Mouse (Mus musculus): ENCODE results near the gene Vamp1.
A peak's percentile ranks its signal among the peaks of the same experiment; 100 is the strongest.

The Vamp1 gene

GRCm38 (mm10) chr6:125213129-125213528 is 2.2 kb upstream of the Vamp1 start:
- no peak for DNase-seq (ENCODE audit: low spot score)

DNA sequence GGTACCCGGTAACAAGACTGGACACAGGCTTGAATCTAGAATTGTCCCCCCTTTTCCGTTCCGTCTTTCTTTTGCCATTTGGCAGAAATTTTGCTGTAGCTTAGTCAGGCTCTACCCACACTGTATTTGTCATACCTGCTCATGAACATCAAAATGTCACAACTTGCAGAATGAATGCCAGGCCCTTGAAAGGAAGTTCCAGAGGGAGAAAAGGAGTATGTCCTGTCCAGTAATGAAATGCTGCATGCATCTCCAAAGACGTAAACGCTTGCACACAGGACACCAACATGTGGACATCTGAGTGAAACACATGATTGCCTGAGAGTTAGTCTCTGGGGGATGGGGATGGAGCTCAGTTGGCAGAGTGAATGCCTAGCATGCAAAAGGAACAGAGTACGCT is 1.6 kb upstream of the Vamp1 start:
- DNase-seq (ENCODE audit: low spot score) = no peak

DNA sequence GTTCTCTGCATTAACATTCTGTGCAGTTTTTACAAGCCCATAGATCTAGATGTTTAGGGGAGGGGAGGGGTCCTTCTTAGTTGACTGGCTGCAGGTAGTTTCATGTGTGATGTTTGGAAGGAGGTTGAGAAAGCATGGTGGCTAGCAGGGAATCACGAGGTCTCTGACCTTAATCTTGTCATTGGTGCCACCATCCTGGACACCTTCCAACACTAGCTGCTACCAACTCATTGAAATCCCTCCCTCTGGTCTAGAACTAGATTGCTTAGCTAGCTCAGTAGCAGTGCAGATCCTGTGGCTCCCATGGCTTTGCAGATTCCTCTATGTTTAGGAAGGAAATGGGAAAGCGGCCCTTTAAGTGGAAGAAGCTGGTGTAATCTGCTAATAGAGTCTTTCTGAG is 1.5 kb downstream of the Vamp1 start:
- no peak for DNase-seq (ENCODE audit: low spot score)

DNA sequence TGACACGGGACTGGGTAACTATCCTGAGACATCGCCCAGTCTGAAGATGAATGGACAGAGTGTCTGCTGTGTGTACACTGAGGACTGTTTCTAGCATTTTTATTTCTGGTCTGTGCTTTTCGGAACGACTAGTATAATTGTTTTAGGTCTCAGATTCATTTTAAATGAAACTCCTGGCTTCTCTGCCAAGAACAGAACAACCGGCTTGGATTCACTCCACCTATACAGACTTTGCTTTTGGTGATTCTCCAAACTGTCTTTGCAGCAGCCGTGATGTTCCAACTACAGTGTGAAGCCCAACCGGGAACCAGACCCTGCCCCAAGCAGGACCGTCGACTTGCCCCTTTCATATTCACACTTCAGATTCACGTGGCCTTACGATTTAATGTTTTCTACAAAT is 2.5 kb downstream of the Vamp1 start:
- DNase-seq (ENCODE audit: low spot score) = no peak

- DNase-seq (ENCODE audit: low spot score) = peak; percentile 79
These were observed 3.6 kb downstream of the Vamp1 start for GRCm38 (mm10) chr6:125218963-125219362.

DNA sequence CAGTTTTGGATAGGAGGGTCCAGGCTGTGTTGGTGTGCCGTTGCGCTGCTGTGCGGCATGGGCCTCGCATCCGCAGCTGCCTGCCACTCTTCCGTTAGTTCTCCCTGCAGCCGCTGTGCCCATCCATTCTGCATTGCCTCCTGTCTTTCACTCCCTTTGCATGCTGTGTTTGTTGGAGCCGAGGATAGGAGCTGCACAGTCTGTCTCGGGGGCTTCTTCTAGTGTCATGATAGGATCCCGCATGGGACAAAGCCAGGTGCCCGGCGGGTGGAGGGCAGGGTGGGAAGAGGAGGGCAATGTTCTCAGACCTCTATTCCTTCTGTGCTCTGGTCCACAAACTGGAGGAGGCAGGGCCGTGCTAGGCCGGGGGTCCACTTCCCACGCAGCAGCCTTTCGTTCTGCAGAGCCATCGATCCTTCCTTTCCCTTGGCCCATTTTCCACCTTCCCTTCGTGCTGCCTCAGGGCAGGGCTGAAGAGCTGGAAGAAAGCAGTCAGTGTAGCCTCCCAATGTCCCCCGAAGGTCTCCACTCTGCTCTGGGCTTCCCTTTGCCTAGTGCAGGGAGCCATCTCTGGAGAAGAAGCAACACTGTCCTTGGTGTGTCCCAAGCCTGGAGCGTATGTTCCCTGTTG is 5.9 kb downstream of the Vamp1 start:
- no peak for DNase-seq (ENCODE audit: low spot score)

GRCm38 (mm10) chr6:125222146-125222545 is 6.8 kb downstream of the Vamp1 start:
- no peak for DNase-seq (ENCODE audit: low spot score)

DNA sequence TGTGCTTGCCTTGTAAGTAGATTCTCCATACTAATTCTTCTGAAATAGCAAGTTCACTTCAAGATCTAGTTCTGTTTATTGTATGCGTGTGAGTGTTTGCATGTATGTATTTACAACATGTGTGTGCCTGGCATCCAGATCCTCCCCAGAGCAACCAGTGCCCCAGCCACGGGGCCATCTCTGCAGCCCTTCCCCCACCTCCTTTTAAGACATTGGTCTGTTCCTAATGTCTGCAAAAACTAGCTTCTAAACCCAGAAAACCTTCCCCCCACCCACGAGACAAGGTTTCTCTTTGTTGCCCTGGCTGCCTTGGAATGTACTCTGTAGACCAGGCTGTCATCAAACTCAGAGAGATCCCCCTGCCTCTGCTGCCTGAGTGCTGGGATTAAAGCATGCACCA is 7.2 kb downstream of the Vamp1 start:
- DNase-seq (ENCODE audit: low spot score) = no peak

DNA sequence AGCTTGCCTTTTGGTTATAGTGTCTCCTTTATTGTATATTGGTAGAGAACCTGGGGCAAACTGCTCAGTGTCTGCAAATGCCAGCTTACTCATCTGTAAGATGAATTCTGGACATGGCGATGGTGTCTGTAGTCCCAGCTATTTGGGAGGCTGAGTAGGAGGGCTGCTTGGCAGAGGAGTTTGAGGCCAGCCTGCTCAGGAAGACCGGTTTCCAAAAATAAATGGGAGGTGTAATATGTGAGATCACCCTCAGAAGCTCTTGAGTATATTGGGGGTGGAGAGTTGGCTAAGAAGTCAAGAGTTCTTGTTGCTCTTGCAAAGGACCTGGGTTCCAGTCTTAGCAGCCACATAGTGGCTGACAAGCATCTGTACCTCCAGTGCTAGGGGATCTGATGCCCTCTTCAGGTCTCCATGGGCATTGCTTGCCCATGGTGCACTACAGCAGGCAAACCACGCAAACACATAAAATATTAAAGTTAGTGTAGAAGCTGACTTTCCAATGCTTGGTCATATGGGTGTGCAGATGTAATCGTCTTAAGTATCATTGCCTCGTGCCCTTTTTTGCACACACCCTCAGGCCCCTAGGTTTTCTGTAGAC is 10.3 kb downstream of the Vamp1 start:
- DNase-seq (ENCODE audit: low spot score) = no peak

- no peak for DNase-seq (ENCODE audit: low spot score)
These were observed 15.2 kb downstream of the Vamp1 start for GRCm38 (mm10) chr6:125230571-125230970.

GRCm38 (mm10) chr6:125231117-125232044 is 16.0 kb downstream of the Vamp1 start, which contains the start of gene Tapbpl:
Gene Tapbpl (minus strand): TSS chr6:125231860.
- no peak for DNase-seq (ENCODE audit: low spot score)

- no peak for DNase-seq (ENCODE audit: low spot score)
These were observed 16.7 kb downstream of the Vamp1 start for GRCm38 (mm10) chr6:125232045-125232437.

DNA sequence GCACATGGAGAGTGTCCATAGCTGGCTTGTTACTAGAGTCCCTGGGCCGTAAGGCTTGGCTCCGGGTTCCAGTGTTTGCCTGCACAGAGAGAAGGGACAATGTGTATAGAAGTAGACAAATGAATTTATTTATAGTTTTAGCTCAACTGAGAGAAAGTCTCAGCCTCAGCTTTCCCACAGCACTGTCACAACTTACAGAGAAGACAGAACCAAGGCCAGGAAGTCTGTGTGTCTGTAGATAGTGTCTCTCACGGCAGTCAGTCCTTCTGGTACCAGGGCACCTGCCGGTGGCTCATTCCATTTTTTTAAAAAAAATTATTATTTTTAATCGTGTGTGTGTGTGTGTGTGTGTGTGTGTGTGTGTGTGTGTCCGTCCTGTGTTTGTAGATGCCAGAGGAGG is 17.2 kb downstream of the Vamp1 start:
- DNase-seq (ENCODE audit: low spot score) = no peak

DNA sequence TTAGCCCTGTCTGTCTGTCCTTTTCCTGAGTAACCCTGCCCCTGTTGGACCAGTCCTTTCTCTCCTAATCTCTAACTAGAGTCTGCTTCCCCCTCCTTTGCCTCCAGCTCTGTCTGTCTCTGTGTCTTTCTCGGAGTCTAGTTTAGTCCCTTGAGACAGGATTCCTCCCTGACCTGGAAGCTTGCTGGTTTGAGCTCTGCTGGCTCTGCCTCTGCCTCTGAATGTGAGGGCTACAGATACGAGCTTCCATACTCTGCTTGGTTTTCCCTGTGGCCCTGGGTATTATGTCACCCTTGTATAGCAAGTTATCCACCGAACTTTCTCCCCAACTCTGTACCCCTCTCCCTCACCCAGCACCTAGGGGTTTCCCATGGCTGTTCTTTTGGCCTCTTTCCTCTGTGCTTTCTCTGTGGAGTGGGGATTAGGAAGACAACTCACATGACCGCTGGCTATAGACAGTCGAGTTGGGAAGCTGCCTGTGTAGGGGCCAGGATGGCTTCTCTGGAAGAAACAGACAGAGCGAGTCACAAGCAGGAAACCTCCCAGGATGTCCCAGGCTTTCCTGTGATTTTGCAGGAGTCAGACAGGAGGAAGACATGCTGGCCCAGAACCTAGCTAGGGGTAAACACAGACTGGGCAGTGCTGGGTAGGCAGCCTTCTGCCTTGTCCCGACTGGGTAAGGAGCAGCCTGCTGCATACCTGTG is 18.6 kb downstream of the Vamp1 start:
- DNase-seq (ENCODE audit: low spot score) = no peak

GRCm38 (mm10) chr6:125234520-125234828 is 19.1 kb downstream of the Vamp1 start:
- DNase-seq (ENCODE audit: low spot score) = no peak

- DNase-seq (ENCODE audit: low spot score) = no peak
These were observed 21.0 kb downstream of the Vamp1 start for GRCm38 (mm10) chr6:125236341-125236740.

GRCm38 (mm10) chr6:125236782-125237181 is 21.4 kb downstream of the Vamp1 start, which contains the start of gene Cd27:
Gene Cd27 (minus strand): TSS chr6:125237010.
- no peak for DNase-seq (ENCODE audit: low spot score)

DNA sequence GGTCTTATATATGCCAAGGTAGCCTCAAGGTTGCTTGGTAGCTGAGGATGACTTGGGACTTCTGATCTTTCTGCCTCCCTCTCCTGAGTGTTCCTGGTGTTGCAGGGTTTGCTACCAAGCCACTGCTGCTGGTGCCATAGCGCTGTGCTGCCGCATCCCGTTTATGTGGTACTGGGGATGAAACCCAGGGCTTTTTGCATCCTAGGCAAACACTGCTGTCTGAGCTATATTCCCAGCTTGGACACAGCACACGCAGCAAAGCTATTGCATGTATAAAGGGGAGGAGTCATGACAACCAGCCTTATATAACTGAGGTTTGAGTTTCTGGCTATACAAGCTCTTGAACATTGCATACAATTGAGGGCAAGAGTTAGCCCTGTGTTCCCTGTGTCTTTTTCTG is 22.1 kb downstream of the Vamp1 start:
- no peak for DNase-seq (ENCODE audit: low spot score)

- DNase-seq (ENCODE audit: low spot score) = no peak
These were observed 23.0 kb downstream of the Vamp1 start for GRCm38 (mm10) chr6:125238396-125238795.

DNA sequence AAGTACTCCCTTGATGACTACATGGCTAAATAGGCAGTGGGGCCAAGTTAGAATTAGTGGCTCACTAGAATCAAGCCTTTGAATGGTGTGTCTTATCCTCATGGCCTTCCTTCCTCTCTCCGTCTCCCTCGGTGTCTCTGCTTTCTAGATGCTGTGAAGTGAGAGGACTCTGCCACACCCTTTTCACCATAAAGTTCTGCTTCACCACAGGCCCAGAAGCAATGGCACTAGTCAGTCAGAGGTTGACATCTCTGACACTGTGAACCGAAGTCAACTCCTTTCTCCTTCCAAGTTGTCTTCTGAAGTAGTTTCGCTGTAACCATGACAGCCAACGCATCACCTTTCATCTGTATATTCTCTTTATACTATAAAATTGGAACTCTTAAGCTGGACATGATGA is 24.2 kb downstream of the Vamp1 start:
- no peak for DNase-seq (ENCODE audit: low spot score)

GRCm38 (mm10) chr6:125240617-125241016 is 25.3 kb downstream of the Vamp1 start:
- DNase-seq (ENCODE audit: low spot score) = no peak

- no peak for DNase-seq (ENCODE audit: low spot score)
These were observed 26.2 kb downstream of the Vamp1 start for GRCm38 (mm10) chr6:125241566-125241965.

GRCm38 (mm10) chr6:125244551-125244950 is 29.2 kb downstream of the Vamp1 start:
- DNase-seq (ENCODE audit: low spot score) = no peak
